Mouse (Mus musculus) heart, embryonic 10.5 days (tissue): Measurements from ENCODE around the gene Slc16a3. TPM values are rescaled to one million over a fixed set of nuclear protein-coding genes. Genes with fewer than 3 reads are reported as not detected.

Experiments
- DNase-seq: peaks from one replicate; pipeline ENCODE4 v3.0.0-alpha.2; 2017; ENCODE audit warnings: low spot score
- H3K27ac ChIP-seq: fragments of 300-500 bp; sonication (generic); 2 replicates; pipeline ENCODE4 v1.5.1; 2016; ENCODE audit warnings: mild to moderate bottlenecking
- H3K27me3 ChIP-seq: fragments of 300-500 bp; sonication (generic); 2 replicates; pipeline ENCODE4 v1.6.1; 2016; ENCODE audit warnings: mild to moderate bottlenecking; ENCODE audit not compliant: poor library complexity, insufficient read depth, severe bottlenecking
- H3K36me3 ChIP-seq: fragments of 300-500 bp; sonication (generic); 2 replicates; pipeline ENCODE4 v1.6.1; 2016; ENCODE audit warnings: mild to moderate bottlenecking, moderate library complexity
- H3K4me1 ChIP-seq: fragments of 300-500 bp; sonication (generic); 2 replicates; pipeline ENCODE4 v1.6.1; 2016; ENCODE audit warnings: mild to moderate bottlenecking
- H3K4me3 ChIP-seq: fragments of 300-500 bp; sonication (generic); 2 replicates; pipeline ENCODE4 v1.5.1; 2016; ENCODE audit warnings: mild to moderate bottlenecking, moderate library complexity
- H3K9me3 ChIP-seq: fragments of 300-500 bp; sonication (generic); 2 replicates; pipeline ENCODE4 v1.6.1; 2016; ENCODE audit warnings: mild to moderate bottlenecking, moderate library complexity
- WGBS: fragments of 180-500 bp; shearing (Covaris S2); methylation state at CpG from one replicate; pipeline ENCODE4 v1.1.7; 2016; 5-methylcytosine and 5-hydroxymethylcytosine counted together
- polyA plus RNA-seq: library from polyadenylated mRNA; unstranded; fragments of >200 nt; fragmentation: Nextera tagmentation; extraction: Ambion mirVana; gene quantifications from 2 replicates; pipeline ENCODE4 v1.2.1, GENCODE M21; 2016

The Slc16a3 gene
- polyA plus RNA-seq = 416 and 440 TPM in 2 replicates

GRCm38 (mm10) chr11:120948328-120948727 lies at the start of gene Slc16a3:
Slc16a3 (plus strand) TSS chr11:120948480.
- WGBS = 21% methylated on average over 12 of the region's 12 CpGs
- Histone ChIP-seq H3K4me3 (peak within 1 kb of the TSS; percentile 69), H3K9me3 (no peaks in the 10 kb centered on the region), H3K27ac (peak within 1 kb of the TSS; percentile 97), H3K4me1 (peaks cover 47% of the 10 kb centered on the region), H3K27me3 (peaks cover 9% of the 10 kb centered on the region; the same call in 1 of the 2 replicates), H3K36me3 (no peaks in the 10 kb centered on the region; the same call in 1 of the 2 replicates)
- DNase-seq = no peak

GRCm38 (mm10) chr11:120900276-120901244 lies 47.7 kb upstream of the Slc16a3 start:
- peaks cover 20% of the 10 kb centered on the region for H3K36me3 ChIP-seq
- H3K9me3 ChIP-seq = no peaks in the 10 kb centered on the region
- 76% methylated on average over 8 of the region's 8 CpGs for WGBS
- H3K27me3 ChIP-seq = no peaks in the 10 kb centered on the region
- peak overlapping the region; percentile 76 for H3K27ac ChIP-seq
- peaks cover 12% of the 10 kb centered on the region for H3K4me1 ChIP-seq
- no peak for DNase-seq
- no peak overlapping the region for H3K4me3 ChIP-seq

GRCm38 (mm10) chr11:120901729-120902486 lies 46.4 kb upstream of the Slc16a3 start:
- no peak for DNase-seq
- Histone ChIP-seq H3K4me3 (no peak overlapping the region), H3K27ac (peak overlapping the region; percentile 76; the same call in 1 of the 2 replicates), H3K9me3 (no peaks in the 10 kb centered on the region), H3K4me1 (peaks cover 17% of the 10 kb centered on the region), H3K36me3 (peaks cover 9% of the 10 kb centered on the region; the same call in 1 of the 2 replicates), H3K27me3 (no peaks in the 10 kb centered on the region)
- 78% methylated on average over 21 of the region's 21 CpGs for WGBS

- no peak overlapping the region for H3K4me3 ChIP-seq
- peaks cover 12% of the 10 kb centered on the region; the same call in 1 of the 2 replicates for H3K36me3 ChIP-seq
- H3K9me3 ChIP-seq = no peaks in the 10 kb centered on the region
- WGBS = 47% methylated on average over 10 of the region's 10 CpGs
- H3K4me1 ChIP-seq = peaks cover 17% of the 10 kb centered on the region
- DNase-seq = peak; percentile 84
- H3K27ac ChIP-seq = peak overlapping the region; percentile 76; the same call in 1 of the 2 replicates
- no peaks in the 10 kb centered on the region for H3K27me3 ChIP-seq
These were observed 45.7 kb upstream of the Slc16a3 start for GRCm38 (mm10) chr11:120902487-120903142.

- peaks cover 18% of the 10 kb centered on the region; the same call in 1 of the 2 replicates for H3K36me3 ChIP-seq
- WGBS = 79% methylated on average over 24 of the region's 24 CpGs
- no peaks in the 10 kb centered on the region for H3K9me3 ChIP-seq
- no peak overlapping the region for H3K4me3 ChIP-seq
- no peak for DNase-seq
- no peaks in the 10 kb centered on the region for H3K27me3 ChIP-seq
- no peak overlapping the region for H3K27ac ChIP-seq
- H3K4me1 ChIP-seq = peaks cover 17% of the 10 kb centered on the region
These were observed 45.0 kb upstream of the Slc16a3 start for GRCm38 (mm10) chr11:120903159-120903850.

GRCm38 (mm10) chr11:120904561-120904960 lies 43.7 kb upstream of the Slc16a3 start:
- 89% methylated on average over 3 of the region's 3 CpGs for WGBS
- no peaks in the 10 kb centered on the region for H3K27me3 ChIP-seq
- no peak for DNase-seq
- H3K9me3 ChIP-seq = no peaks in the 10 kb centered on the region
- H3K4me3 ChIP-seq = no peak overlapping the region
- H3K36me3 ChIP-seq = peaks cover 18% of the 10 kb centered on the region; the same call in 1 of the 2 replicates
- no peak overlapping the region for H3K27ac ChIP-seq
- H3K4me1 ChIP-seq = peaks cover 17% of the 10 kb centered on the region

GRCm38 (mm10) chr11:120905430-120905873 lies 42.8 kb upstream of the Slc16a3 start:
- H3K27ac ChIP-seq = 0 out of 2 replicates have a peak overlapping the region, but pooled peaks have one; percentile 47
- DNase-seq = peak; percentile 90
- peaks cover 17% of the 10 kb centered on the region for H3K4me1 ChIP-seq
- H3K9me3 ChIP-seq = no peaks in the 10 kb centered on the region
- H3K27me3 ChIP-seq = no peaks in the 10 kb centered on the region
- H3K4me3 ChIP-seq = no peak overlapping the region
- H3K36me3 ChIP-seq = peaks cover 18% of the 10 kb centered on the region; the same call in 1 of the 2 replicates
- WGBS = 14% methylated on average over 1 of the region's 1 CpGs

GRCm38 (mm10) chr11:120913796-120914195 lies 34.5 kb upstream of the Slc16a3 start:
- DNase-seq = no peak
- H3K27ac ChIP-seq = no peak overlapping the region
- no peaks in the 10 kb centered on the region for H3K27me3 ChIP-seq
- no peak overlapping the region for H3K4me3 ChIP-seq
- H3K4me1 ChIP-seq = no peaks in the 10 kb centered on the region
- WGBS = 94% methylated on average over 4 of the region's 4 CpGs
- peaks cover 32% of the 10 kb centered on the region for H3K36me3 ChIP-seq
- no peaks in the 10 kb centered on the region for H3K9me3 ChIP-seq

GRCm38 (mm10) chr11:120916477-120916876 lies 31.8 kb upstream of the Slc16a3 start:
- 57% methylated on average over 3 of the region's 3 CpGs for WGBS
- Histone ChIP-seq H3K4me3 (no peak overlapping the region), H3K9me3 (no peaks in the 10 kb centered on the region), H3K27me3 (no peaks in the 10 kb centered on the region), H3K4me1 (0 out of 2 replicates have a peak, but pooled peaks cover under 1% of the 10 kb centered on the region), H3K36me3 (peaks cover 56% of the 10 kb centered on the region), H3K27ac (no peak overlapping the region)
- DNase-seq = no peak

GRCm38 (mm10) chr11:120917756-120918155 lies 30.5 kb upstream of the Slc16a3 start:
- no peak for DNase-seq
- Histone ChIP-seq H3K4me1 (0 out of 2 replicates have a peak, but pooled peaks cover 3% of the 10 kb centered on the region), H3K36me3 (peaks cover 59% of the 10 kb centered on the region), H3K27me3 (no peaks in the 10 kb centered on the region), H3K4me3 (no peak overlapping the region), H3K27ac (no peak overlapping the region), H3K9me3 (no peaks in the 10 kb centered on the region)
- 93% methylated on average over 5 of the region's 5 CpGs for WGBS

- H3K27me3 ChIP-seq = no peaks in the 10 kb centered on the region
- H3K36me3 ChIP-seq = peaks cover 64% of the 10 kb centered on the region
- DNase-seq = no peak
- H3K4me1 ChIP-seq = peaks cover 10% of the 10 kb centered on the region
- H3K9me3 ChIP-seq = no peaks in the 10 kb centered on the region
- no peak overlapping the region for H3K4me3 ChIP-seq
- WGBS = 54% methylated on average over 3 of the region's 3 CpGs
- peak overlapping the region; percentile 71 for H3K27ac ChIP-seq
These were observed 25.8 kb upstream of the Slc16a3 start for GRCm38 (mm10) chr11:120922528-120922927.

- H3K27ac ChIP-seq = no peak overlapping the region
- peaks cover 14% of the 10 kb centered on the region for H3K4me1 ChIP-seq
- no peaks in the 10 kb centered on the region for H3K9me3 ChIP-seq
- DNase-seq = no peak
- WGBS = 77% methylated on average over 4 of the region's 4 CpGs
- no peaks in the 10 kb centered on the region for H3K27me3 ChIP-seq
- H3K4me3 ChIP-seq = no peak overlapping the region
- peaks cover 33% of the 10 kb centered on the region; the same call in 1 of the 2 replicates for H3K36me3 ChIP-seq
These were observed 19.8 kb upstream of the Slc16a3 start for GRCm38 (mm10) chr11:120928468-120928867.
